Mouse (Mus musculus): ENCODE data around the gene Gm9857.

Gene Gm9857

DNA sequence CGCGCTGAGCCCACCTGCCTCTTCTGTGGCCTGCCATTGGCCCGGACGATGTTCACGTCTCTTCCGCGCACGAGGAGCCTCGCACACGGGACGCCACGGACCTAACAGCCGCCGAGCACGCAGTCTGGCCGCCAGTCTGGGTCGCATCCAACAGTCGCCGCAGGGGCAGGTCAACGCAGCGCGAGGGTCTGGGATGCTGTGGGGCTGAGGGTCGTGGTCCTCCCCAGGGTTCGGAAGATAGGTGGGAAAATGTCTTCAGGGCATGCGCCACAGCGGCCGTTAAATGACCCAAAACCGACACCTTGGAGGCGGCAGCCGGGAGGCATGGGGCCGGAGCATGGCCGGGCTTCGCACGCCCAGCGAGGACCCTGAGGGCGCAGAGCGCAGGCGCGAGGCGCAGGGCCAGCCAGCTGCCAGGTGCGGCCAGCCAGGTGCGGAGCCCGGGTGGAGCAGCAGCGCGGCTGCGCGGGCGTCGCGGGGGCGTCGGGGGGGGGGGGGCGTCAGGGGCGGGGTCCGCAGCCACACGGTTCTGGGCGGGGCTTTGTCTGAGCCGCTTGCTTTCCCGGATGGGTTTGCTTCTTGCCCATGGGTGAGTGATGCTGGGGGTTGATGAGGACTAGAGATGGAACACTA lies at the start of gene Gm9857:
Gm9857 (minus strand) TSS at position 445 of the 633 bp plus-strand sequence.
- no peak for DNase-seq (ENCODE audit: low read depth)

DNA sequence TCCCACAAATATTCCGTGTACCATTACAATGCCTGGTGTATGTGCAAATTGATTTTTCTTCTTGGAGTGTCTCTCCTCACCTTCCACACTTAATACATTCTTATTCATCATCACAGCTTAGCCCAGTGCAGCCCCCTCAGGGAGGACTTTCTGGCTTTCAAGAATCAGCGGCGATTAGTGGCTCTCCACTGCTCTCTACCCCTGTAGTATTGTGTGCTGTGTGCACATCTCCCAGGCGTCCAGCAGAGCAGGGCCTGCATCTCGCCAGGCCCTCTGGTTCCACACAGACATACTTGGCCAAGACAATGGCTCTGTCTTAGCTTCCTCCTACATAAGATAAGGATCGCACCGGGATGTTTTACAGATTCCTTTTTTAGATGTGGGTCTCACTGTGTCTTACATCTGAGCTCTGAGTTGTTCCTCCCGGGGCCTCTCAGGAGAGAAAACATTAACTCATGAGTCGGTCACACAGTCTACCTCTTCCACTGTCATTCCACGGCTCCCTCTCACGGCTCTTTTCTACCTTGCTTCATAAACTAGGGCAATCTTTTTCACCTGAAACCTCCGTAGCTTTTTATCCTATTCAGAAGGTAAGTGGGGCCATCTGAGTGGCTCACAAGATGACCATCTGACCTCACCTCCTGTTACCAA lies 46.9 kb upstream of the Gm9857 start:
- DNase-seq (ENCODE audit: low read depth), result no peak

DNA sequence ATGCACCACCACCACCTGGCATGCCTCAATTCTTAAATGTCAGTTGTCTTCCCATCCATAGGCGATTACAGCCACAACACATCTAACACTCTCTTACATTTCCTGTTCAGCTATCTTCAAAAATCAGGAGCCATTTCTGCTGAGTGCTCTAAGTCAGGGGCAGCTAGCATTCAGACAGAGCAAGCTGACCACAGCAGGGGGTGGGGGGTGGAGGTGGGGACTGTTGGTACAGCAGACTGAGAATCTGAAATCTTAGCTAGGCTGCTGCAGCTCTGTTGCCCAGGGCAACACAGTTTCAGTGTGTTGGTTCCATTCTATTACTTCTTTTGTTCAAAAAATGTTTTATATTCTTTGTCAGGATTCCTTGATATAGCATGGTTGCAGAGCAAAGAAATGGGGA lies 46.3 kb upstream of the Gm9857 start:
- no peak for DNase-seq (ENCODE audit: low read depth)

DNA sequence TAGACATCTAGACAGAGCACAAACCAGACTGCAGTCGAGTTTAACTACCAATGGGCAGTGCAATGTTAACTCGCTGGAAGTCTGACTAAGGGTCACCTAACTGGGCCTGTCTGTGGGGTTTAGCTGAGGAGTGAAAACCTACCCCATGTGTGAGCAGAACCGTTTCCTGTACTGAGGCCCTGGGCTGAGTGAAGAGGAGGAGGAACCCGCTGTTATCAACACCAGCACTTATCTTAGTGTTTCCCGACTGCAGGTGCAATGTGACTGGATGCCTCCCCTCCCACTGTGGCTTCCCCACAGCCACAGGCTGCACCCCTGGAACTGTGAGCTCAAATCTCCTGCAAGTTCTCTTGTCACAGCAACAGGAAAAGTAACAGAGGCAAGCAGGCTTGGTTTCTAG lies 43.7 kb upstream of the Gm9857 start:
- DNase-seq (ENCODE audit: low read depth), result no peak

DNA sequence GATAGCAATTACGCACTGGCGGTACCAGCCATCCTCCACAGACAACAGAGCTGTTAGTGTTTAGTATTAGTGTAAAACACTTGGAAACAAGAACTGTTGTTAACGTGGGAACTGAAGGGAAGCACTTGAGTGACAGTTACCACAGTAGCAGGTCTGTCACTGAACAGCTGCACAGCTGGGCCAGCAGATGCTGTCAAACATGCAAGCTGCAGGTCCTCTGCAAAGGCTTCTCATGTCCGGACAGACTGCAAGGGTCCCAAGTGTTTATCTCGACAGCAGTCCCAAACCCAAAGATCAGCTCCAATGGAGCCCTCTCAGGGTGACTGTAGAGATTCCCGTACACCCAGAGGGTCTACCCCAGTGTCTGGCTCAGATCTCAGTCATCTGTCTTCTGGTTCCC lies 41.7 kb upstream of the Gm9857 start:
- no peak for DNase-seq (ENCODE audit: low read depth)

DNA sequence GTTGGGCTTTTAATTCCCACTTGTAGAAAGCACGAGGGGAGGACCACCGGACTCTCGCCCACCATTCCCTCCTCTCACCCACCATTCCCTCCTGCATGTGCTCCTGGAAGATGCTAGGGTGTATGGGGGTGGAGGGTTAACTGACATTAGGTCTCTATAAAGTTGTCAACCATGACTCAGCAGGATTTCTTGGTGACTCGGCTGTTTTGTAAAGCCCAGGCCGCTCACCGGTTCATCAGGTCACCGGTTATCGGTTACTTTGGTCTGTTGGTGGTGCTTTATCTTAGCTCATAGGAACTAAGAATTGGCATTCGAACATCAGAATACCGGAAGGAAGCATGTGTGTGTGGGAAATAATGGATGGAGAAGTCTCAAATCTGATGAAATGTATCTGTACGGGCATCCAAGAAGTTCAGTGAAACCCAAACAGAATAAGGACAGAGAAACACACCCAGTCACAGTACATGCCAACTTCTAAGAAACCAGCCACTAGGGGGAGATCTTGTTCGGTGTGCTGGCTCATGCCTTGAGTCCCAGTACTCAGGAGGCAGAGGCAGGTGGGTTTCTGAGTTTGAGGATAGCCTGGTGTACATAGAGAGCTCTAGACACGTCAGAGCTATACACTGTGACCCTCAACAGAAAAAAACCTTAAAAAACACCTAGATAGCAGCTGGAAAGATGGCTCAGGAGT lies 37.2 kb upstream of the Gm9857 start:
- DNase-seq (ENCODE audit: low read depth), result peak; percentile 39

DNA sequence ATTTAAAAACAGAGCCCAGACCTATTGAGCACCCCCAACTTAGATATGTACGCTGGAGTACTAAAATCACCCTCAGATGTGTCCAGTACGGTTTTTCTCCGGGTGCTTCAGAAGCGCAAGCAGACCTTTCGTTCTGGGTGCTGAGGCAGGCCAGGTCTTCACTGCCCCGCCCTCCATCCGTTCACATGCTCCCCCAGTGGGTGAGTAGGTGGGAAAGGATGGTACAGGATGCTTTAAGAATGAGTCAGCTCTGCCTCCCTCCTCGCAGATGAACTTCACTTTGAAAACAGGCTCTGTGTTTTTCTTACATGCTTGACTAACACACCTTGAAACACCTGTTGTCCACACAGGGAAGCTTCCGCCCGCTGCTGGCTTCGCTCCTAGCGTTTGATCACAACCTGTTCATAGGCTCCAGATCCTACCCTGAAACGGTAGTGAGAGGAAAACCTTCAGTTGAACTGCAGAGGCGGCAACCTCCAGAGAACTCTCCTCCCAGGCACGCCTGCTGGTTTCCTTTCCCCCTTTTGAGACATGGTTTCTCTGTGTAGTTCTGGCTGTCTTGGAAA lies 34.8 kb upstream of the Gm9857 start:
- no peak for DNase-seq (ENCODE audit: low read depth)

DNA sequence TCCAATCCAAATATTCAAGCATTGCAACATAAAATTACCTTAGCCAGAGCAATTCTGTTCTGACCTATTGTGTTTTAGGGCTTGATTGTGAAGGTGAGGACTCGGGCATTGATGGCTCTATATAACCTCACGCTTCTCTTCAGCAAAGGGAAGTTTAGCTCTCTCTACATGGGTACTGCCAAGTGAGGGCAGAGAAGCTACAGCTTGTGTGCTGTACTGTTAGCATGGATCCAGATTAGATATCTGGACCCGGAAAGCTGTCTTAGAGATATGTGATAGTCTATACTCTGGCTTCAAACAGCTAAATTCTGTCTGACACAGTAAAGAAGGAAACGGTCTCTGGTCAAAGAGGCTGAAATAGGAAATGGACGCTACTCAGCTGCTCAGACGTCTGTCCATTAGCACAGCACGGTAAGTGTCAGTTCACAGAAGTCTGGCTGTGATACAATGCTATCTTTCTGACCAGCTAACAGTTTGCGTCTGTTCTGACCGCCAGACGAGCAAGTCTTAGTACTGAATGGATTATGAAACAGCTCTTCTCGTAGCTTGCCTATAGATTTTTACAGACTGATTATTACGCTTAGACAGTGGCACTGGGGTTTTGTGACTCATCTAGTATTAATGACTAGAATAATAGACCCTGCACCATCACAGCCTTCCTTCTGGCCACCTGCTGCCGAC lies 33.9 kb upstream of the Gm9857 start:
- no peak for DNase-seq (ENCODE audit: low read depth)

DNA sequence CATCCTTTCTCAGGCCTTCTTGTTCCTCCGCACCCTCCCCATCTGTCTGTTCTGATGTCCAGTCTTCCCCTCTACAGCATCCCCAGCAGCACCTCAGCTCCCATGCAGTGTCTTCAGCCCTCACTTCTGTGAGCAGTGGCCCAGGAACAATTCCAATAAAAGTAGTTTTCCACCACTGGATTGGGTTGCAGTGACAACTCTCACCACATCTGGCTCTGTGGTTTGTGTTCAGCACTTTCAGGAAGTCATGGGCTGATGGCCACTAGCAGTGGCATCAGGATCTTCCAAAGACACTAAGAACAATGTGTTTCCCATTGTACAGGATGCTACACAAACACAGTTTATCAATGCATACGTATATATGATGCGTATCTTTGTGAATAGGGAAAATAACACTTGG lies 25.8 kb upstream of the Gm9857 start:
- no peak for DNase-seq (ENCODE audit: low read depth)

DNA sequence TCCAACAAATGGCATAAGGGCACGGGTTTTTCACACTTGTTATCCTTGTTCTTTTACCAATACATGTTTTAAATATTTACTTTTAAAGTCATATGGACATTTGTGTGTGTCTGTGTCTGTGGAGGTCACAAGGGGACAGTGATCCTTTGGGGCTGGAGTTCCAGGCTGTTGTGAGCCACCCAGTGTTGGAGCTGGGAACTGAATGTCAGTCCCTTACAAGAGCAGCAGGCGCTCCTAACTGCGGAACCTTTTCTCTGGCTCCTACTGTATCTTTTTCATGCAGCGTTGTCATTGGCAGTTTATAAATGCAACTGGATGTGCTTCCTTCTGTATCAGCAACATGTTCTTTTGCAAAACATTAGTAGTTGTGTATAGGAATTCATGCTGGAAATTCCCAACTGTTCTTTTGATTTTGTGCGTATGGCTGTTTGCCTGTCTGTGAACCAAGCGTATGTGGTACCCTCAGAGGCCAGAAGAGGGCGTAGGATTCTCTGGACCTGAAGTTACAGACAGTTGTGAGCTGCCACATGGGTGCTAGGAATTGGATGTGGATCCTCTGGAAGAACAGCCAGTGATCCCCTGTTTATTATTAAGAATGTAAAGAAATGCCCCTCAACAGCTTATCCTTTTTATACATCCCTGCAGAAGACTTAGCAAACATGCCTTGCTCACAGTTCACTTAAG lies 24.3 kb upstream of the Gm9857 start:
- no peak for DNase-seq (ENCODE audit: low read depth)

DNA sequence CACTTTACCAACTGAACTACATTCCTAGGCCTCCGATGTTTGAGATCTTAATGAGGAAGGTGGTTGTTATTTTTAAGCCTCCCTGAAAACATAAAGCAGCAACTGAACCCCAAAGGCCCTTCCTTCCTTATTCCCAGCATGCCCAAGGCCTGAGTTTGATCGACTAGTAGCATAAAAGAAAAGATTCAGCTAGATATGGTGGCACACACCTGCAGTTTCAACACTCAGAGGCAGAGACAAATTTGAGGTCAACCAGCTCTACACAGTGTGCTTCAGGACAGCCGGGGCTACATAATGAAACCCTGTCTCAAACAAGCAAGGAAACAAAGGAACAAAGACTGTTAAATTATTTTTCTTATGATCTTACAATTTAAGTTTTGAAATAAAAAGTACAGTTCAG lies 23.5 kb upstream of the Gm9857 start:
- no peak for DNase-seq (ENCODE audit: low read depth)

DNA sequence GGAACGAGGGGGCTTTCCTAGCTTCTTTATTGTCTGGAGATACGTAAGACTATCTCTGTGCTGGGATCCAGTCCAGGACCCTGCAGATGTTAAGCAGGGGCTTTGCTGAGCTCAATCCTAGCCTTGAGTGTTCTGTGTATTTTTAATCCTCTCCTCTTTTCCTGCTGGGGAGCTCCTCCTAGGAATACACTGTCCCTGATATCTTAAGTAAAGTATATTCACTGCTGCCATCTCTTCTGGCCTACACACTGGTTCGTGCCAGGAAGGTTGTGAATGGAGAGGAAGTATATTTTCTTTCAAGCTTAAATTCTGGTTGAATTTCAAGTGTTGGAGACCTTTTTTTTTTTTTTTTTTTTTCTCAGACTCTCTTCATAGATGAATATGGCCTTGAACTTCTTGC lies 23.0 kb upstream of the Gm9857 start:
- no peak for DNase-seq (ENCODE audit: low read depth)

DNA sequence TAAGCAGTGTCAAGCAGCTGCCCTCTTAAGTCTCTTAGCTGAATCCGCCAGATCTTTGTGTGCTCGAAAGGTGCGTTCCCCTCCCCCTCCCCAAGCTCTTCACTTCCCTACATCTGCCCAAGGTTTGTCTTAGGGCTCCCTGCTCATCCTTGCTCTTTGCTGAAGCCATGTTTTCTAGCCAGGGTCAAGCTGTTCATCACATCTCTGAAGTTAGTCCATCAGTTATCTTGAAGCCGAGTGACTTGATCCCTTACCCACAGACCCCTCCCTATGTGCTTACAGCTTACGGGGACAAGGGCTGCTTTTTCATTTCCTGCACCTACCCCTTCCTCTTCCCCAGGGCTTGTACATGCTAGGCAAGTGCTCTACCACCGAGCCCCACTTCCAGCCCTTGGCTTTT lies 21.4 kb upstream of the Gm9857 start:
- no peak for DNase-seq (ENCODE audit: low read depth)

DNA sequence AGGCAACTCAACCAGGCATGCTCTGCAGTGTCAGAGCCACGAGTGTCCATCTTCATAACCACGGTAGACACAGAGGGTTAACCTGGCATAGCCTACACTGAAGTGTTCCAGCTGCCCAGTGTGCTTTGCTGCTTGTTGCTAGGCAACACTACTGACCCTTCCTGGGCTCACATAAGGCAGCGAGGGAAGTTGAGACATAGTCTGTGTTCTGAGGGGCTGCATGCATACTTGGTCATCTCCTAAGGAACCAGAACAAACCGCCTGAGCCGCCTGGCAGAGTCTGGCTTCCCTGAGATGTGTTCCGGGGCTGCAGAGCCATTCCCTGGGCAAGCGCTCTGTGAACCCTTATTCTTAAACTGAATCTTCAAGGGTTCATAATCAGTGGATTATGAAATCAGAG lies 21.0 kb upstream of the Gm9857 start:
- no peak for DNase-seq (ENCODE audit: low read depth)

DNA sequence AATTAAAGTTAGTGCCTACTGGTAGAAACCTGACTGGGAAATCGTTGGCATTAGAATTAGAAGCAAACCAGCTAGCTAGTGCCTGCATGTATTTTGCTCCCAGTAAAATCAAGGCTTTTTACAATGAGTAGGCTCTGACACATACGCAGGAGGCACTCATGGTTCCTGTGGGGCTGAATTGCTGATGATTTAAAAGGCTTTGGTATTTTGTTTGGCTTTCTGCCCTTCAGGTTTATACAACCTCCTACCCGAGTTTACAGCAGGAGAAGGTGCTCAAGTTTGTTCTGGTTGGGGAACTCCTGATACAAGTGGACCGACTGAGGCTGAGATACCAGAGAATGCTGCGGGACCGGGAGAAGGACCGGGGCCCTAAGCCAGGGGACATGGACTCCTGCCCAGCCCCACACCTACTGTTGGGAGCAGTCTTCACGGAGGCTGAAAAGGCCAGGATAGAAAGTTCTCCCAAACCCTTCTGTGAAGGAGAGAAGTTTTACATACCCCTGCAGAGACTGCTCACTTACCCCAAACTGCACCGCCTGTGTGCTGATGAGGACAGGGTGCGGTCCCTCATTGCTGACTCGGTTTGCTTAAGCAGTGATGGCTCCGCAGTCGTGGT lies 19.5 kb upstream of the Gm9857 start:
- DNase-seq (ENCODE audit: low read depth), result peak; percentile 54

DNA sequence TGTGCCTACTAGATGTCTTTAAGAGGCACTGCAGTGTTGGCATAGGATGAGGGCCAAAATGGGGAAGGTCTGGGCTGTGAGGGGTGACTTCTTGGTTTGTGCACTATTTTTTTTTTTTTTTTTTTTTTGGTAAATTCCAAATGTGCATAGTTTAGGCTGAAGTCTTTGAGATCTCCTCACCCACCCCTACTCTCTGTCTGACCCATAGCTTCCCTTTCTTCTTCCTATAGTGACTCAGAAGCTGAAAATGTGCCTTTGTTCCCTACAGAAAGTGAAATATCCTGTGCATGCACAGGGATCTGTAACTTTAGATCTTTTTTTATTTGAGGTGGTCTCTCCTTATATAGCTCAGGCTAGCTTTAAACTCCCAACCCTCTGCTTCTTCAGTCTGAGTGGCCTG lies 17.7 kb upstream of the Gm9857 start:
- no peak for DNase-seq (ENCODE audit: low read depth)

DNA sequence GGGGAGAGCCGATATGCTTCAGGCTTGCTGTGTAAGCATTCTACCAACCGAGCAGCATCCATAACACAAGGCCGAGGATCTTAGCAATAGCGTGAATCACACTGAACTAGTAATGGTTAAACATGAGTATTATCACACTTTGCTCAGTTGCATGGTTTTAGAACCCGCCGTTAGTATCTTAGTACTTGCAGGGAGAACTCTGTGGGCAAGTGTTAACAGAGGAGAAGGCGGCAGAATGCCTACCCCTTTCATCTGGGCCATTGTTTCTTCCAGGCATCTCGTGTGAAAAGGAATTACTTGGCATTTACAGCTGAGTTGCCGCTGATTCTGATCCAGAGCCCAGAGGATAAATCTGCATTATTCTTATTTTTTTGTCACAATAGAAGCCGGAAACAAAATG lies 751 bp upstream of the Gm9857 start:
- no peak for DNase-seq (ENCODE audit: low read depth)

DNA sequence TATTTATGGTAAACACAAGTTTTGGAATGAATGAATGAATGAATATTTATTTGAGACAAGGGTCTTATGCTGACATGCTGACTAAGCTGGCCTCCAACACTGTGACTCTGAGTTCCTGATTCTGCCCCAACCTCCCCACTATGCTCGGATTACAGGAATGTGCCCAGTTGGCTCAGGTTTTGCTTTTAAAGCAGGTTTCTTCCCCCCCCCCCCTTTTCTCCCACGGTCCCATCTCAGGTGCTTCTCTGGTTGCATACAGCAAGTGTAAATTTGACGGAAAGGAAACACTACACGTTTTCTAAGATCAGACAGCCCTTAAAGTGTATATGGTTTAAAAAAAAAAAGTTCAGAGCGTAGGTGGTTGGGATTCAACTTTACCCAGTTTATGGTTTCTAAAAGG lies 672 bp downstream of the Gm9857 start, which contains the start of gene Henmt1:
Henmt1 (plus strand) TSS at position 301 of the 400 bp plus-strand sequence.
- no peak for DNase-seq (ENCODE audit: low read depth)

DNA sequence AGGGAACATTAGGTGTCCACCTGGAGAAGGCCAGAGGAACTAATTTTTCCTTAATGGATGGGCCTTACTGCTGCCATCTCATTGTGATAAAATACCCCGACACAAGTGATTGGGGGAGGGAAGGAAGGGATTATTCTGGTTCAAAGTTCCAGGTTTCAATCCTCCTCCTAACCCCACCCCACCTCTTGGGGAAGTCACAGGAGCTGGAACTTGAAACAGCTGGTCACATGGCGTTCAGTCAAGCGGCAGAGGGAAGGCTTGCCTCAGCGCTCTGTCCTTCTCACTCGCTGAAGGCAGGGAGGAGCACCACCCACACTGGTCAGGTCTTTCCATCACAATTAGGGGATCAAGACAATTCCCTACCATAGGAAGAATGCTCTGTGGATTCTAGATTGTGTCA lies 1.6 kb downstream of the Gm9857 start:
- DNase-seq (ENCODE audit: low read depth), result no peak

DNA sequence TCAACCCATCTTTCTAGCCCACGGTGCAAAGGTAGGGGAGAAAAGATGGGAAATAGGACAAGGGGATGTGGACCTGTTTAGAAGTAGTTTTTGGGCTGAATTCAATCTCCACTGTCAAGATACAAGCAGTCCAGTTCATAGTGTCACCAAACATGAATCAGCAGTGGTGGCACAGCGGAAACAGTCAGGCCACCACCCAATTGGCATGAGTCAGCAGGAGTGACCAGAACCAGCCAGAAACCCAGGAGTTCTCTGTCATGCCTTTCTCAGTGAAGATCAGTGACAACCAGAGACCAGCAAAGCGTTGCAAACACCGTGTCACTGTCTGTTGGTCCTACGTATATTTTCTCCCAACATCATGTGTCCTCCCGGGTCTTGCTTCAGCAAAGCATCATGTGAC lies 6.7 kb downstream of the Gm9857 start:
- no peak for DNase-seq (ENCODE audit: low read depth)

DNA sequence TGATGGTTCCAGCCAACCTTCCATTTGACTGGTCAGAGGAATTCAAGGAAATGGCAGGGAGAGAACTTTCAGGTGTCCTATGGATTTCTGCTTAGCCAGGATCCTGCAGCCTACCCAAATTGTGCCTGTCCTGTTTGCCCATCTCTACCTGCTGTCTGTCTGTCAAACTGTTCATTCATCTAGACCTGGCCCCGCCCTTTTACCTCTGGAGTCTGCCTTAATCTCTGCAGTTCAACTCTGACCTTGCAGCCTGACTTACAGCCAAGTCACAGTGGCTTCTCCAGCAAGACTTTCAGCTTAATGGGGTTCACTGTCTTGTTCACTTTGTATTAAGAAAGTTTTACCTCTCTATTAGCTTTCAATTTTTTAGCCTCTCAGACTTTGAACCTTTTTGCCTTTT lies 13.9 kb downstream of the Gm9857 start:
- DNase-seq (ENCODE audit: low read depth), result no peak

DNA sequence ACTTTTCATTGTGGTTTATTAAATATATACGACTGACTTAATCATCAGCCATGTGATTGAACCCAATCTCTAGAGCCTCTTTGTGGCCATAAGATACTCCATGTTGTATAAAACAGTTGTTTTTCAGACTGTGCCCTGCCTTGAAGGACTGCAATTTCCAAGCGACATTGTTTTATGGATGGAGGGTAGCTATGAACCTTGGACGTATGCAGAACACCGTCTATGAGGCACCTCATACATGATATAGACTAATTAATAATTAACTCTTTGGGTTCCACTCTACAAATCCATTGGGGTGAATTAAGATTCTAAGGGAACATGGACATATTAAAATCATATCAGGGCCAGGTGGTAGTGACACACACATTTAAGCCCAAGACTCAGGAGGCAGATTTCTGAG lies 14.6 kb downstream of the Gm9857 start:
- DNase-seq (ENCODE audit: low read depth), result no peak
